In genomic region chr2:29216286-29217012, GRCm38 (mm10) we compare ENCODE assay signal across 9 mouse cellular contexts. TPM values are rescaled to one million over a fixed set of nuclear protein-coding genes. Genes with fewer than 3 reads are reported as not detected.
A peak's percentile ranks its signal among the peaks of the same experiment; 100 is the strongest.
DNase-seq lines count a peak whose midpoint lies in the region; ATAC-seq and TF ChIP-seq lines count a peak whose summit lies in the region.
"Had no signal": no experiment of that assay in that cellular context is flagged by ENCODE, and none has a peak within 500 bp of the region (broad histone marks: within the 10 kb centered on the region; RNA-seq: fewer than 3 reads in every experiment).

No protein-coding gene starts in this region.

- H3K4me2 ChIP-seq in heart, embryonic 15.5 days, result no peak overlapping the region
- H3K4me2 ChIP-seq in midbrain, postnatal 0 days (ENCODE audit: low read depth, low read length, poor library complexity, severe bottlenecking), result no peak overlapping the region
- H3K4me2 ChIP-seq: lung, embryonic 15.5 days had no signal

- peak; percentile 59 for TF ChIP-seq CTCF in midbrain, postnatal 0 days (IDR thresholded peaks at IDR 0.05)

- no peak for DNase-seq in frontal cortex, postnatal 25 days (ENCODE audit: low spot score in 2 of 2)
- peak; percentile 36 for DNase-seq in ovary, postnatal 36 days (ENCODE audit: low spot score)
- no peak for DNase-seq in ovary, postnatal 10 days (ENCODE audit: low spot score)
- peak; percentile 91 to 94 for DNase-seq in cerebellum, postnatal 10 days
- peak; percentile 48 for DNase-seq in midbrain, postnatal 0 days (ENCODE audit: low spot score)

- no peak overlapping the region for H3K27ac ChIP-seq in heart, embryonic 15.5 days
- H3K27ac ChIP-seq in midbrain, postnatal 0 days (ENCODE audit: low read depth, low read length), result no peak overlapping the region
- H3K27ac ChIP-seq: lung, embryonic 15.5 days had no signal

- H3K27me3 ChIP-seq in heart, embryonic 15.5 days, result no peaks in the 10 kb centered on the region
- no peaks in the 10 kb centered on the region for H3K27me3 ChIP-seq in midbrain, postnatal 0 days (ENCODE audit: insufficient read depth, low read length)
- H3K27me3 ChIP-seq: lung, embryonic 15.5 days had no signal

- no peaks in the 10 kb centered on the region for H3K36me3 ChIP-seq in heart, embryonic 15.5 days
- no peaks in the 10 kb centered on the region for H3K36me3 ChIP-seq in midbrain, postnatal 0 days (ENCODE audit: insufficient read depth, low read length)
- H3K36me3 ChIP-seq: lung, embryonic 15.5 days had no signal

- WGBS in heart, embryonic 15.5 days, result 48% methylated on average over 8 of the region's 8 CpGs
- WGBS in midbrain, postnatal 0 days, result 43% methylated on average over 8 of the region's 8 CpGs

- ATAC-seq in frontal cortex, adult (ENCODE audit: low TSS enrichment), result 0 out of 2 replicates have a peak, but pooled peaks have one; percentile 21
- ATAC-seq in heart, embryonic 15.5 days (replicated peaks; ENCODE audit: insufficient number of reproducible peaks, insufficient read depth, low FRiP score, low read depth), result 0 out of 2 replicates have a peak, but pooled peaks have one; percentile 53
- ATAC-seq in midbrain, postnatal 0 days (ENCODE audit: low FRiP score), result no peak
- ATAC-seq in erythroid progenitor cell, adult 5-6 weeks (replicated peaks; ENCODE audit: low FRiP score, poor library complexity, severe bottlenecking), result no peak

- peaks cover 3% of the 10 kb centered on the region; the same call in 1 of the 2 replicates for H3K4me1 ChIP-seq in heart, embryonic 15.5 days (replicated peaks)
- H3K4me1 ChIP-seq in midbrain, postnatal 0 days (ENCODE audit: insufficient read depth, low read length), result no peaks in the 10 kb centered on the region
- H3K4me1 ChIP-seq: lung, embryonic 15.5 days had no signal

- H3K4me3 ChIP-seq in heart, embryonic 15.5 days, result no peak overlapping the region
- no peak overlapping the region for H3K4me3 ChIP-seq in midbrain, postnatal 0 days (ENCODE audit: low read depth, low read length)
- H3K4me3 ChIP-seq: lung, embryonic 15.5 days had no signal

- no peaks in the 10 kb centered on the region for H3K9me3 ChIP-seq in heart, embryonic 15.5 days (replicated peaks)
- H3K9me3 ChIP-seq in midbrain, postnatal 0 days (ENCODE audit: low read length), result no peaks in the 10 kb centered on the region
- H3K9me3 ChIP-seq: lung, embryonic 15.5 days had no signal

- H3K9ac ChIP-seq in heart, embryonic 15.5 days, result no peak overlapping the region
- H3K9ac ChIP-seq in midbrain, postnatal 0 days (replicated peaks; ENCODE audit: low read length, poor library complexity, severe bottlenecking), result no peak overlapping the region
- H3K9ac ChIP-seq: lung, embryonic 15.5 days had no signal

RNA-seq across cellular contexts. Expression of gene Ntng2, which starts 36.4 kb away (rescaled TPM):
- polyA plus RNA-seq in heart, embryonic 15.5 days (2015; fragmentation: Nextera tagmentation; extraction: Ambion mirVana), result 0.20 TPM in 1 of 2 replicates, not detected in the other
- total RNA-seq in midbrain, postnatal 0 days (2014; rRNA removed), result 52.4 and 52.6 TPM in 2 replicates
- polyA plus RNA-seq in midbrain, postnatal 0 days (2015; fragmentation: Nextera tagmentation; extraction: Ambion mirVana), result 7.9 and 8.7 TPM in 2 replicates
- 2.5 and 5.4 TPM in 2 replicates for total RNA-seq in erythroid progenitor cell, adult 5-6 weeks (2015; ENCODE audit: low replicate concordance)
- total RNA-seq in erythroid progenitor cell, adult 5-6 weeks (2017; ENCODE audit: low replicate concordance), result 5.6 TPM in 1 of 2 replicates, not detected in the other

Comparison
In these comparisons a context has a peak if more than half of its experiments do, and no peak if none do; other contexts are left out.
1. DNase-seq: peak in ovary, postnatal 36 days (single experiment), cerebellum, postnatal 10 days (2 of 2) and midbrain, postnatal 0 days (single experiment); none in frontal cortex, postnatal 25 days (0 of 2) and ovary, postnatal 10 days (single experiment).
2. ATAC-seq: peak in frontal cortex, adult (single experiment) and heart, embryonic 15.5 days (single experiment); none in midbrain, postnatal 0 days (single experiment) and erythroid progenitor cell, adult 5-6 weeks (single experiment).